Mouse (Mus musculus) embryo, embryonic 10.5 days (tissue): ENCODE results near the gene Slc4a10.

Experiments used
- DNase-seq: peaks from one replicate; pipeline ENCODE4 v3.0.0-alpha.2; 2015; ENCODE audit warnings: low spot score

Gene Slc4a10

GRCm38 (mm10) chr2:62278779-62279178 lies 232.5 kb downstream of the Slc4a10 start:
- no peak for DNase-seq

GRCm38 (mm10) chr2:62279777-62280176 lies 233.5 kb downstream of the Slc4a10 start:
- DNase-seq = no peak

- no peak for DNase-seq
These were observed 238.8 kb downstream of the Slc4a10 start for GRCm38 (mm10) chr2:62285026-62285425.

GRCm38 (mm10) chr2:62285847-62286246 lies 239.6 kb downstream of the Slc4a10 start:
- peak; percentile 24 for DNase-seq

- DNase-seq = no peak
These were observed 241.3 kb downstream of the Slc4a10 start for GRCm38 (mm10) chr2:62287532-62287931.

- no peak for DNase-seq
These were observed 247.6 kb downstream of the Slc4a10 start for GRCm38 (mm10) chr2:62293846-62294245.

GRCm38 (mm10) chr2:62301716-62302115 lies 255.5 kb downstream of the Slc4a10 start:
- DNase-seq = no peak

- no peak for DNase-seq
These were observed 260.7 kb downstream of the Slc4a10 start for GRCm38 (mm10) chr2:62306978-62307377.

GRCm38 (mm10) chr2:62307477-62307876 lies 261.2 kb downstream of the Slc4a10 start:
- DNase-seq = no peak

GRCm38 (mm10) chr2:62316930-62317329 lies 270.7 kb downstream of the Slc4a10 start:
- DNase-seq = no peak

GRCm38 (mm10) chr2:62319489-62319888 lies 273.2 kb downstream of the Slc4a10 start:
- no peak for DNase-seq

- no peak for DNase-seq
These were observed 276.9 kb downstream of the Slc4a10 start for GRCm38 (mm10) chr2:62323078-62323637.

GRCm38 (mm10) chr2:62325388-62325787 lies 279.1 kb downstream of the Slc4a10 start:
- no peak for DNase-seq

GRCm38 (mm10) chr2:62331913-62332312 lies 285.7 kb downstream of the Slc4a10 start:
- DNase-seq = no peak

GRCm38 (mm10) chr2:62332465-62332864 lies 286.2 kb downstream of the Slc4a10 start:
- no peak for DNase-seq

GRCm38 (mm10) chr2:62334397-62335243 lies 288.4 kb downstream of the Slc4a10 start:
- no peak for DNase-seq

GRCm38 (mm10) chr2:62337086-62337485 lies 290.8 kb downstream of the Slc4a10 start:
- no peak for DNase-seq

- DNase-seq = no peak
These were observed 293.1 kb downstream of the Slc4a10 start for GRCm38 (mm10) chr2:62339222-62339944.

- DNase-seq = no peak
These were observed 294.9 kb downstream of the Slc4a10 start for GRCm38 (mm10) chr2:62341061-62341733.

- DNase-seq = peak; percentile 15
These were observed 295.5 kb downstream of the Slc4a10 start for GRCm38 (mm10) chr2:62341734-62342128.

- no peak for DNase-seq
These were observed 298.1 kb downstream of the Slc4a10 start for GRCm38 (mm10) chr2:62344367-62344766.

- DNase-seq = peak; percentile 10
These were observed 300.5 kb downstream of the Slc4a10 start for GRCm38 (mm10) chr2:62346771-62347170.
